Mouse (Mus musculus): ENCODE data around the gene Aldoc. TPM values are rescaled to one million over a fixed set of nuclear protein-coding genes. Genes with fewer than 3 reads are reported as not detected.

Gene Aldoc
- polyA plus RNA-seq, 1 experiment: 2,621 TPM

GRCm38 (mm10) chr11:78370389-78370788, 47.6 kb downstream of the Aldoc start:
- H3K27ac ChIP-seq (ENCODE audit: insufficient read depth, low read length): no peak overlapping the region
- 41% methylated on average over 1 of the region's 1 CpGs for WGBS

GRCm38 (mm10) chr11:78371711-78372110, 48.9 kb downstream of the Aldoc start:
- DNase-seq: no peak
- WGBS: 89% methylated on average over 11 of the region's 11 CpGs
- Histone ChIP-seq H3K27ac (ENCODE audit: insufficient read depth, low read length) (no peak overlapping the region), H3K27me3 (ENCODE audit: control insufficient read depth, insufficient read depth, low read length) (no peaks in the 10 kb centered on the region), H3K4me3 (replicated peaks; ENCODE audit: insufficient read depth, low read depth, low read length) (no peak overlapping the region), H3K4me1 (ENCODE audit: control insufficient read depth, insufficient read depth, low read length) (no peaks in the 10 kb centered on the region)
- TF ChIP-seq POLR2A (IDR thresholded peaks at IDR 0.05; ENCODE audit: borderline replicate concordance, insufficient read depth, low read length) (no peak), CTCF (IDR thresholded peaks at IDR 0.05; ENCODE audit: borderline replicate concordance, insufficient read depth, low read depth, low read length) (no peak)

More at GRCm38 (mm10) chr11:78370389-78370788, 47.6 kb downstream of the Aldoc start:
- Histone ChIP-seq H3K4me1 (ENCODE audit: control insufficient read depth, insufficient read depth, low read length) (no peaks in the 10 kb centered on the region), H3K27me3 (ENCODE audit: control insufficient read depth, insufficient read depth, low read length) (no peaks in the 10 kb centered on the region), H3K4me3 (replicated peaks; ENCODE audit: insufficient read depth, low read depth, low read length) (no peak overlapping the region)
- TF ChIP-seq CTCF (IDR thresholded peaks at IDR 0.05; ENCODE audit: borderline replicate concordance, insufficient read depth, low read depth, low read length) (no peak), POLR2A (IDR thresholded peaks at IDR 0.05; ENCODE audit: borderline replicate concordance, insufficient read depth, low read length) (no peak)
- no peak for DNase-seq

- no peak overlapping the region for H3K27ac ChIP-seq (ENCODE audit: insufficient read depth, low read length)
- H3K27me3 ChIP-seq (ENCODE audit: control insufficient read depth, insufficient read depth, low read length): no peaks in the 10 kb centered on the region
- no peak for DNase-seq
- no peaks in the 10 kb centered on the region for H3K4me1 ChIP-seq (ENCODE audit: control insufficient read depth, insufficient read depth, low read length)
- 85% methylated on average over 3 of the region's 3 CpGs for WGBS
- H3K4me3 ChIP-seq (replicated peaks; ENCODE audit: insufficient read depth, low read depth, low read length): no peak overlapping the region
- TF ChIP-seq CTCF (IDR thresholded peaks at IDR 0.05; ENCODE audit: borderline replicate concordance, insufficient read depth, low read depth, low read length) (no peak), POLR2A (IDR thresholded peaks at IDR 0.05; ENCODE audit: borderline replicate concordance, insufficient read depth, low read length) (no peak)
These were observed 49.4 kb downstream of the Aldoc start for GRCm38 (mm10) chr11:78372166-78372565.

GRCm38 (mm10) chr11:78372610-78373009, 49.8 kb downstream of the Aldoc start:
- no peak overlapping the region for H3K27ac ChIP-seq (ENCODE audit: insufficient read depth, low read length)
- 42% methylated on average over 7 of the region's 7 CpGs for WGBS
- no peaks in the 10 kb centered on the region for H3K27me3 ChIP-seq (ENCODE audit: control insufficient read depth, insufficient read depth, low read length)
- no peaks in the 10 kb centered on the region for H3K4me1 ChIP-seq (ENCODE audit: control insufficient read depth, insufficient read depth, low read length)
- no peak for DNase-seq
- H3K4me3 ChIP-seq (replicated peaks; ENCODE audit: insufficient read depth, low read depth, low read length): no peak overlapping the region
- TF ChIP-seq CTCF (IDR thresholded peaks at IDR 0.05; ENCODE audit: borderline replicate concordance, insufficient read depth, low read depth, low read length) (no peak), POLR2A (IDR thresholded peaks at IDR 0.05; ENCODE audit: borderline replicate concordance, insufficient read depth, low read length) (no peak)

GRCm38 (mm10) chr11:78374147-78374546, 51.4 kb downstream of the Aldoc start:
- Histone ChIP-seq H3K4me1 (ENCODE audit: control insufficient read depth, insufficient read depth, low read length) (no peaks in the 10 kb centered on the region), H3K27me3 (ENCODE audit: control insufficient read depth, insufficient read depth, low read length) (no peaks in the 10 kb centered on the region), H3K4me3 (replicated peaks; ENCODE audit: insufficient read depth, low read depth, low read length) (no peak overlapping the region), H3K27ac (ENCODE audit: insufficient read depth, low read length) (no peak overlapping the region)
- WGBS: 80% methylated on average over 8 of the region's 8 CpGs
- DNase-seq: no peak
- TF ChIP-seq POLR2A (IDR thresholded peaks at IDR 0.05; ENCODE audit: borderline replicate concordance, insufficient read depth, low read length) (no peak), CTCF (IDR thresholded peaks at IDR 0.05; ENCODE audit: borderline replicate concordance, insufficient read depth, low read depth, low read length) (no peak)

Other genes starting within 250 kb of the Aldoc start
- gene Eral1, start 242.6 kb upstream of the Aldoc start, polyA plus RNA-seq (2012; rRNA removed): 34.0 and 35.8 TPM in 2 replicates
- gene Fam222b, start 228.3 kb upstream of the Aldoc start, polyA plus RNA-seq (2012; rRNA removed): 23.0 and 23.5 TPM in 2 replicates
- gene Traf4, start 157.4 kb upstream of the Aldoc start, polyA plus RNA-seq (2012; rRNA removed): 21.6 and 22.3 TPM in 2 replicates
- 4.8 and 5.8 TPM in 2 replicates for gene Nek8, start 146.3 kb upstream of the Aldoc start, polyA plus RNA-seq (2012; rRNA removed)
- 147 and 158 TPM in 2 replicates for gene Tlcd1, start 146.3 kb upstream of the Aldoc start, polyA plus RNA-seq (2012; rRNA removed)
- 1,121 and 1,182 TPM in 2 replicates for gene Rpl23a, start 139.4 kb upstream of the Aldoc start, polyA plus RNA-seq (2012; rRNA removed)
- gene Rab34, start 134.5 kb upstream of the Aldoc start, polyA plus RNA-seq (2012; rRNA removed): 36.6 and 38.1 TPM in 2 replicates
- 11.7 and 12.1 TPM in 2 replicates for gene Proca1, start 129.6 kb upstream of the Aldoc start, polyA plus RNA-seq (2012; rRNA removed)
- 121 and 124 TPM in 2 replicates for gene Sdf2, start 77.2 kb upstream of the Aldoc start, polyA plus RNA-seq (2012; rRNA removed)
- gene Supt6, start 77.0 kb upstream of the Aldoc start, polyA plus RNA-seq (2012; rRNA removed): 48.8 and 50.3 TPM in 2 replicates
- 112 and 118 TPM in 2 replicates for gene 2610507B11Rik, start 61.2 kb upstream of the Aldoc start, polyA plus RNA-seq (2012; rRNA removed)
- gene BC030499, start 32.1 kb upstream of the Aldoc start, polyA plus RNA-seq (2012; rRNA removed): 2.6 and 2.9 TPM in 2 replicates
- 17.6 and 19.0 TPM in 2 replicates for gene Spag5, start 21.4 kb upstream of the Aldoc start, polyA plus RNA-seq (2012; rRNA removed)
- gene Pigs, start 5.4 kb downstream of the Aldoc start, polyA plus RNA-seq (2012; rRNA removed): 94.2 and 98.6 TPM in 2 replicates
- gene Unc119, start 20.5 kb downstream of the Aldoc start, polyA plus RNA-seq (2012; rRNA removed): 72.2 and 75.2 TPM in 2 replicates
- not detected in 2 replicates for gene Foxn1, start 63.6 kb downstream of the Aldoc start, polyA plus RNA-seq (2012; rRNA removed)
- not detected in 2 replicates for gene Slc13a2, start 99.2 kb downstream of the Aldoc start, polyA plus RNA-seq (2012; rRNA removed)
- 15.2 and 15.4 TPM in 2 replicates for gene Slc46a1, start 142.7 kb downstream of the Aldoc start, polyA plus RNA-seq (2012; rRNA removed)
- gene Sarm1, start 174.8 kb downstream of the Aldoc start, polyA plus RNA-seq (2012; rRNA removed): 29.0 and 32.0 TPM in 2 replicates
- 142 and 143 TPM in 2 replicates for gene Vtn, start 176.1 kb downstream of the Aldoc start, polyA plus RNA-seq (2012; rRNA removed)
- gene Sebox, start 180.5 kb downstream of the Aldoc start, polyA plus RNA-seq (2012; rRNA removed): 14.7 and 17.3 TPM in 2 replicates
- 67.9 and 69.5 TPM in 2 replicates for gene Tmem199, start 189.2 kb downstream of the Aldoc start, polyA plus RNA-seq (2012; rRNA removed)
- gene Poldip2, start 189.2 kb downstream of the Aldoc start, polyA plus RNA-seq (2012; rRNA removed): 133 TPM in 2 replicates
- gene Tnfaip1, start 213.4 kb downstream of the Aldoc start, polyA plus RNA-seq (2012; rRNA removed): 36.7 and 38.0 TPM in 2 replicates
- 83.7 and 91.8 TPM in 2 replicates for gene Ift20, start 213.4 kb downstream of the Aldoc start, polyA plus RNA-seq (2012; rRNA removed)
- gene Tmem97, start 227.8 kb downstream of the Aldoc start, polyA plus RNA-seq (2012; rRNA removed): 15.6 and 15.9 TPM in 2 replicates